Mouse (Mus musculus): ENCODE data around the gene Lhx5. TPM values are rescaled to one million over a fixed set of nuclear protein-coding genes. Genes with fewer than 3 reads are reported as not detected.

The Lhx5 gene
- total RNA-seq, 1 experiment from 2014 or later, result not detected

- DNase-seq, result no peak
These were observed 1.1 kb downstream of the Lhx5 start for GRCm38 (mm10) chr5:120432486-120433015.

DNA sequence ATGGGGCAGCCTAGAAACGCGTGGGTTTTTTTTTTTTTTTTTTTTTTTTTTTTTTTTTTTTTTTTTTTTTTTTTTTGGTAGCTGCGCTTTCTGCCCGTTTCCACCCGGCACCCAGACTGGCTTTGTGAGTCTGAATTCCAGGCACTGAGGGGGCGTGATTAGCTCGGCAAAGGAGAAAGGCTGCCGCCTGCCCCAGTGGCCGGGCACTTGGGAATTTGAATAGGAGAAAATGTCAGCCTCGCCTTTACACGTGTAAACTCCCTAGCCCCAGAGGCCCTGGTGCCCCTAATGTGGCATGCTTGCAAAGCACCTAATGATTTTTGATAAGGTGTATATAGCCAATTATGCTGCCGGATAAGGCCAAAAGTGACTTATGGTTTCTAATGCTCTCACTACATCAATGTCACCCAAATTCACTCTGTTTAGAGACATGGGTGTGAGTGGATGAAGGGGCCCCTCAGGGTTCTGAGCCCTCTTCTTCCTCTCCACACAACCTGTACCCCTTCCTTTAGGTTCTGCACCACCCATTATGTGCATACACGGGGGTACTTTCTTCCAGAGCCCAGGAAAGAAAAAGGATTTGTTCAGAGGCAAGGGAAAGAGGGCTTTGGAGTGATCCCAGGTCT, 1.7 kb downstream of the Lhx5 start:
- no peak for DNase-seq

DNA sequence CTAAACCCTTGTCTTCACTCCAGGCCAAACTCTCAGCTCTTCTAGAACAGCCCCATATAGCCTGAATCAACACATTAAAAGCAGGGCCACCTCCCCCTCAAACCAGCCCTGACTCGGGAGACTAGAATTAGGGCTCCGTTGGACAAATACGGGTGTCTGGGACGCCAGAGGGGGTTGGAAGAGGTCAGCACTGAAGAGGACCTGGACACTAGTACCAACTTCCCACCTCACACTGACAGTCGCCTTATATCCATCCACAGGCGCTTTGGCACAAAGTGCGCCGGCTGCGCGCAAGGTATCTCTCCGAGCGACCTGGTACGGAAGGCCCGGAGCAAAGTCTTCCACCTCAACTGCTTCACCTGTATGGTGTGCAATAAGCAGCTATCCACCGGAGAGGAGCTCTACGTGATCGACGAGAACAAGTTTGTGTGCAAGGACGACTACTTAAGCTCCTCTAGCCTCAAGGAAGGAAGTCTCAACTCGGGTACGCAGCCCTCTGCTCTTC, 2.8 kb downstream of the Lhx5 start:
- DNase-seq, result no peak

GRCm38 (mm10) chr5:120435006-120435681, 3.6 kb downstream of the Lhx5 start:
- no peak for DNase-seq

- no peak for DNase-seq
These were observed 4.4 kb downstream of the Lhx5 start for GRCm38 (mm10) chr5:120435731-120436501.

- no peak for DNase-seq
These were observed 5.5 kb downstream of the Lhx5 start for GRCm38 (mm10) chr5:120436885-120437495.

DNA sequence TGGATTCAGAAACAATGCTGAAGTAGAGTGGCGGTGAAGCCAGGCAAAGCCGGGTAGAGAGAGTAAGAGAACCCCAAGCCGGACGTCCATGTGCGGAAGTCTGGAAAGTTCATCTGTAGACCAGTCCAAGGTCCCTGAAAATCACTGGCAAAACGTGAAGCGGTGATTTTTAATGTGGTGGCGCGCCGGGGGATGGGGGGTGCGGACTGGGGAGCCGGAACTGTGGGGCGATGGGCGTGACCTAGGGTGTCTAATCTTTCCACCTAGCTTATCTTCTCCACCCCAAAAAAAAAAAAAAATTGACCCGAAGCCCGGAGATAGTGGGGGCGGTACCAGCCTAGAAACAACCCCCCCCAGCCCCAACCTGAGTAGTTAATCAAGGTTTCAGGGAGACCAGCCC, 6.0 kb downstream of the Lhx5 start:
- no peak for DNase-seq

DNA sequence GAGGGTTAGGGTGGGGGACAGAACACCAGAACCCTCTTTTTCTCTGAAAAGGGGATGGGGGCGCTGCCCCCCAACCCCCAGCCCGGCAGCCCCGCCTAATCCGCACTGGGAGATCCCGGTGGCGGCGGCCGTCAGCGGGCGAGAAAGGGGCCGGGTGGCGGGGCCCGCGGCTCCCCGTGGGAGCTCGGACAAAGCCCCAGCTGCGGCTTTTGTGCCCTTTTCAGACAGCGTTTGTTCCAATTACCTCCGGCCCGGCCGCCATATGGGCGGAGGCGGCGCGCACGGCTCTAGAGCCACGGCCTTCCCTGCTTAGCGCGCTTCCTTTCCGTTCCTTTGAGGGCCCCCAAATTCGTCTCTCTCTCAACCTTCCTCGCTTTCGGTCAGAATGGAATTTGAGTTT, 6.5 kb downstream of the Lhx5 start:
- no peak for DNase-seq

GRCm38 (mm10) chr5:120438469-120438868, 7.0 kb downstream of the Lhx5 start:
- DNase-seq, result no peak

GRCm38 (mm10) chr5:120438991-120439710, 7.7 kb downstream of the Lhx5 start:
- DNase-seq, result no peak

DNA sequence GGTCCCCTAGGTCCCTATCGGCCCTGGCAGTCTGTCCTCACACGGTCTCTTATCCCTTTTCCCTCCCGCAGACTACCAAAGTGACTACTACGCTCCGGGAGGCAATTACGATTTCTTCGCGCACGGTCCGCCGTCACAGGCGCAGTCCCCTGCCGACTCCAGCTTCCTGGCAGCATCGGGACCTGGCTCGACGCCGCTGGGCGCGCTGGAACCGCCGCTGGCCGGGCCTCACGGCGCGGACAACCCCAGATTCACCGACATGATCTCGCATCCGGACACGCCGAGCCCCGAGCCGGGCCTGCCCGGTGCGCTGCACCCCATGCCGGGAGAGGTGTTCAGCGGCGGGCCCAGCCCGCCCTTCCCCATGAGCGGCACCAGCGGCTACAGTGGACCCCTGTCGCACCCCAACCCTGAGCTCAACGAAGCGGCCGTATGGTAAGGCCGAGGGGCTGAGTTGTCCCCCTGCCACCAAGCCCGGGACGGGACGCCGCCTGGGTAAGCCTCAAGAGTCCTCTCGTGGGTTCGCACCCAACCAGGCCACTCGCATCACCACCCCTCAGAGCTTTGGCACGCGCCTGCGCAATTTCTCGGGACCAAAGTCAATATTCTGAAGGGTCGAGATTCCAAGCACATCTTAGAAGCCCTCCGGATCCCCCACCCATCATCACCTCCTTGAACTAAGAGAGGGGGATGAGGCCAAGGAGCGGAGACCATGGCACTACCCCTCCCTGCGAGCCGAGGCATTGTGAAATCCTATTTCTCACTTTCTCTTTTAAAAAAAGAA, 8.6 kb downstream of the Lhx5 start:
- peak; percentile 41 for DNase-seq

DNA sequence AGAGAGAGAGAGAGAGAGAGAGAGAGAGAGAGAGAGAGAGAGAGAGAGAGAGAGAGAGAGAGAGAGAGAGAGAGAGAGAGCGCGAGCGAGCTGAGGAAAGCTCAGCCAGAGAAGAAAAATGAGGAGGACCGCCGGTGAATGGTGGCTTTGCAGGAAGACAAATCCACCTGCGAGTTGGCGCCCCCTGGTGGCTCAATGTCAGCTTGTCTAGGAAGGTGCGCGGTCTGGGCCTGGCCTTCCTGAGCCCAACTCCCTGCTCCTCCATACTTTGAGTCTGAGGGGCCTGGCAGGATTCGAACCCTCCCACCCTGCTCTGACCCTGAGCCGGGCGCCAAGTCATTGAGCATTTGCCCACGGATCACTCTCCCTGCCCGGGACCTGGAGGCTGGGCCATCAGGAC, 9.2 kb downstream of the Lhx5 start:
- peak; percentile 96 for DNase-seq

DNA sequence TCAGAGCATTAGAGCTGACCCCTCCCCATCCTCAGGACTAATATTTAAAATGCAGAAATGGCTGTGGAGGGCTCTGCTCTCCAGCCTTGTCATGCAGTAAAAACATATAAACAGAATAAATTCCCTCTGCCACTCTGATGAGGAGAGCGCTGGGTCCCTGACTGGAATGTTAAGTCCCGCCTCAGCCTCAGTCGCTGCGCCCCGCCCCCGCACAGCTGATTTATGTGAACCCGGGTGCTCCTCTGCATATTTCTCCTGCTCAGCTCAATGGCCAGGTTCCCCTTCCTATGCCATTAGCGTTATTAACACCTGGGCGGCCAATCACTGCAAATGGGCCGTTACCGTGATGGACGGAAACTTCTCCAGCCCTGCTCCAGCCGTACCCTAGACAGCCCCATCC, 15.8 kb downstream of the Lhx5 start:
- DNase-seq, result no peak

DNA sequence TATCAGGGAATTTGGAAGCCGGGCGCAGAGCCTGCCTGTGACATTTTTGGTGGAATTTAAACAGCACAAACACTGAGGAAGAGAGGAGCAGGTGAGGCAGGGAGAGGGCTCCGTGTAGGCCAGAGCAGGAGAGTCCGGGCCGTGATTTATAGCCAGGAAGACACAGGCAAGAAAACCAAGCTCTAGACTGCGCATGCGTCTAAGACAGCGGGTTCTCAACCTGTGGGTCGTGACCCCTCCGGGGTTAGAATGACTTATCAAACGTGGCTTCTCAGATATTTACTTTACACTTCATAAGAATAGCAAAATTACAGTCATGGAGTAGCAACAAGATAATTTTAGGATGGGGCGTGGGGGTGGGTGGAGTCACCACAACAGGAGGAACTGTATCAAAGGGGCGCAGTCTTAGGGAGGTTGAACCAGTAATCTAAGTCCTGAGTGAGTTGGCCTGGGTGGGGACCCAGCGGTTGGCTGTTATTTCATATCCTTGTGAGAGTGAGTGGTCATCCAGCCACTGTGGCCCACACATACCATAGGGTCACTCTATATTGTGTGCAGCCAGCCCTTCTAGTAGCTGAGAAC, 23.3 kb downstream of the Lhx5 start:
- no peak for DNase-seq

GRCm38 (mm10) chr5:120456253-120456652, 24.8 kb downstream of the Lhx5 start:
- no peak for DNase-seq

- DNase-seq, result no peak
These were observed 25.5 kb downstream of the Lhx5 start for GRCm38 (mm10) chr5:120456841-120457554.

DNA sequence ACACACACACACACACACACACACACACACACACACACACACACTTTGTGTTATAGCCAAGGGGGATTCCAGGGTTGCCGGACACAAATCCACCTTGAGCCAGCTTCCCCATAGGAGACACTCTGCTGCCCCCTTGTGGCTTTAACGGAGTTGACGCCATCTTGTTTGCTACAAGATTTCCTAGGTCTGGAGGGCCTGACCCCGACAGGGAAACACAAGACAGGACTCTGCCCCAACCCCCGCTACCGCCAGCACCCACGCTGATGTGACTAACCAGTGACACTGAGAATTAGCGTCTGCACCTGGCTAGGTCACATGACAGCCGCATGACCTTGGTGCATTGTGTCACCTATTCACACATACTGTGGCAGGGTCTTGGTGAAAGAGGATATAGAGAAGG, 26.1 kb downstream of the Lhx5 start:
- peak; percentile 69 for DNase-seq

GRCm38 (mm10) chr5:120459133-120459532, 27.6 kb downstream of the Lhx5 start:
- DNase-seq, result peak; percentile 47

GRCm38 (mm10) chr5:120461902-120462301, 30.4 kb downstream of the Lhx5 start:
- no peak for DNase-seq

GRCm38 (mm10) chr5:120464321-120464720, 32.8 kb downstream of the Lhx5 start:
- DNase-seq, result no peak

Data from adrenal gland, postnatal 25 days (tissue).